Mouse (Mus musculus): ENCODE results near the gene Auts2. TPM values are rescaled to one million over a fixed set of nuclear protein-coding genes. Genes with fewer than 3 reads are reported as not detected.

Auts2 gene
- polyA plus RNA-seq, 2 experiments, result 38.3 to 50.8 TPM

GRCm38 (mm10) chr5:132184395-132185095, 358.6 kb downstream of the Auts2 start:
- no peak for TF ChIP-seq POLR2A (IDR thresholded peaks at IDR 0.05; ENCODE audit: borderline replicate concordance, extremely low read depth, insufficient read depth, insufficient read length)
- H3K9me3 ChIP-seq (ENCODE audit: control insufficient read depth, low read length), result no peaks in the 10 kb centered on the region
- no peaks in the 10 kb centered on the region for H3K27me3 ChIP-seq (ENCODE audit: control insufficient read depth, insufficient read depth, low read length)
- 75% methylated on average over 4 of the region's 4 CpGs for WGBS
- H3K4me3 ChIP-seq (replicated peaks; ENCODE audit: low read length), result no peak overlapping the region
- peaks cover 21% of the 10 kb centered on the region for H3K4me1 ChIP-seq (ENCODE audit: control insufficient read depth, insufficient read depth, low read length)
- ATAC-seq (ENCODE audit: low FRiP score, low read depth) (no peak), DNase-seq (ENCODE audit: low spot score) (no peak)
- H3K36me3 ChIP-seq (ENCODE audit: control insufficient read depth, insufficient read depth, low read length), result no peaks in the 10 kb centered on the region
- H3K9ac ChIP-seq (ENCODE audit: low read depth, low read length, severe bottlenecking), result no peak overlapping the region
- no peak overlapping the region for H3K4me2 ChIP-seq (replicated peaks; ENCODE audit: low read depth, low read length, severe bottlenecking)
- H3K27ac ChIP-seq (replicated peaks; ENCODE audit: low read depth, low read length), result no peak overlapping the region

- WGBS, result 73% methylated on average over 9 of the region's 9 CpGs
- no peak overlapping the region for H3K9ac ChIP-seq (ENCODE audit: low read depth, low read length, severe bottlenecking)
These were observed 361.1 kb downstream of the Auts2 start for GRCm38 (mm10) chr5:132182077-132182476.

GRCm38 (mm10) chr5:132170010-132170409, 373.1 kb downstream of the Auts2 start:
- WGBS, result 74% methylated on average over 8 of the region's 8 CpGs
- Histone ChIP-seq H3K27ac (replicated peaks; ENCODE audit: low read depth, low read length) (no peak overlapping the region), H3K9ac (ENCODE audit: low read depth, low read length, severe bottlenecking) (no peak overlapping the region), H3K4me3 (replicated peaks; ENCODE audit: low read length) (no peak overlapping the region), H3K9me3 (ENCODE audit: control insufficient read depth, low read length) (no peaks in the 10 kb centered on the region), H3K27me3 (ENCODE audit: control insufficient read depth, insufficient read depth, low read length) (no peaks in the 10 kb centered on the region), H3K4me1 (ENCODE audit: control insufficient read depth, insufficient read depth, low read length) (peaks cover 7% of the 10 kb centered on the region; the same call in 1 of the 2 replicates), H3K36me3 (ENCODE audit: control insufficient read depth, insufficient read depth, low read length) (no peaks in the 10 kb centered on the region), H3K4me2 (replicated peaks; ENCODE audit: low read depth, low read length, severe bottlenecking) (no peak overlapping the region)
- no peak for DNase-seq (ENCODE audit: low spot score)
- TF ChIP-seq POLR2A (IDR thresholded peaks at IDR 0.05; ENCODE audit: borderline replicate concordance, extremely low read depth, insufficient read depth, insufficient read length), result no peak
- no peak for ATAC-seq (ENCODE audit: low FRiP score, low read depth)

More at GRCm38 (mm10) chr5:132182077-132182476, 361.1 kb downstream of the Auts2 start:
- Histone ChIP-seq H3K4me1 (ENCODE audit: control insufficient read depth, insufficient read depth, low read length) (peaks cover 21% of the 10 kb centered on the region), H3K27ac (replicated peaks; ENCODE audit: low read depth, low read length) (no peak overlapping the region), H3K4me3 (replicated peaks; ENCODE audit: low read length) (no peak overlapping the region), H3K36me3 (ENCODE audit: control insufficient read depth, insufficient read depth, low read length) (no peaks in the 10 kb centered on the region), H3K9me3 (ENCODE audit: control insufficient read depth, low read length) (no peaks in the 10 kb centered on the region), H3K4me2 (replicated peaks; ENCODE audit: low read depth, low read length, severe bottlenecking) (no peak overlapping the region), H3K27me3 (ENCODE audit: control insufficient read depth, insufficient read depth, low read length) (no peaks in the 10 kb centered on the region)
- TF ChIP-seq POLR2A (IDR thresholded peaks at IDR 0.05; ENCODE audit: borderline replicate concordance, extremely low read depth, insufficient read depth, insufficient read length), result no peak
- ATAC-seq (ENCODE audit: low FRiP score, low read depth) (no peak), DNase-seq (ENCODE audit: low spot score) (no peak)

GRCm38 (mm10) chr5:132168805-132169204, 374.3 kb downstream of the Auts2 start:
- no peak overlapping the region for H3K27ac ChIP-seq (replicated peaks; ENCODE audit: low read depth, low read length)
- H3K4me1 ChIP-seq (ENCODE audit: control insufficient read depth, insufficient read depth, low read length), result peaks cover 7% of the 10 kb centered on the region; the same call in 1 of the 2 replicates
- H3K4me2 ChIP-seq (replicated peaks; ENCODE audit: low read depth, low read length, severe bottlenecking), result no peak overlapping the region
- no peaks in the 10 kb centered on the region for H3K36me3 ChIP-seq (ENCODE audit: control insufficient read depth, insufficient read depth, low read length)
- no peak overlapping the region for H3K9ac ChIP-seq (ENCODE audit: low read depth, low read length, severe bottlenecking)
- no peaks in the 10 kb centered on the region for H3K27me3 ChIP-seq (ENCODE audit: control insufficient read depth, insufficient read depth, low read length)
- WGBS, result 78% methylated on average over 5 of the region's 5 CpGs
- no peaks in the 10 kb centered on the region for H3K9me3 ChIP-seq (ENCODE audit: control insufficient read depth, low read length)
- DNase-seq (ENCODE audit: low spot score) (no peak), ATAC-seq (ENCODE audit: low FRiP score, low read depth) (no peak)
- H3K4me3 ChIP-seq (replicated peaks; ENCODE audit: low read length), result no peak overlapping the region
- no peak for TF ChIP-seq POLR2A (IDR thresholded peaks at IDR 0.05; ENCODE audit: borderline replicate concordance, extremely low read depth, insufficient read depth, insufficient read length)

GRCm38 (mm10) chr5:132168224-132168623, 374.9 kb downstream of the Auts2 start:
- 97% methylated on average over 5 of the region's 5 CpGs for WGBS
- no peak for DNase-seq (ENCODE audit: low spot score)
- no peak overlapping the region for H3K4me3 ChIP-seq (replicated peaks; ENCODE audit: low read length)

More at GRCm38 (mm10) chr5:132168224-132168623, 374.9 kb downstream of the Auts2 start:
- no peak for TF ChIP-seq POLR2A (IDR thresholded peaks at IDR 0.05; ENCODE audit: borderline replicate concordance, extremely low read depth, insufficient read depth, insufficient read length)
- Histone ChIP-seq H3K4me2 (replicated peaks; ENCODE audit: low read depth, low read length, severe bottlenecking) (no peak overlapping the region), H3K9ac (ENCODE audit: low read depth, low read length, severe bottlenecking) (no peak overlapping the region), H3K9me3 (ENCODE audit: control insufficient read depth, low read length) (no peaks in the 10 kb centered on the region), H3K4me1 (ENCODE audit: control insufficient read depth, insufficient read depth, low read length) (peaks cover 7% of the 10 kb centered on the region; the same call in 1 of the 2 replicates), H3K36me3 (ENCODE audit: control insufficient read depth, insufficient read depth, low read length) (no peaks in the 10 kb centered on the region), H3K27me3 (ENCODE audit: control insufficient read depth, insufficient read depth, low read length) (no peaks in the 10 kb centered on the region), H3K27ac (replicated peaks; ENCODE audit: low read depth, low read length) (no peak overlapping the region)
- no peak for ATAC-seq (ENCODE audit: low FRiP score, low read depth)

Measured in limb, embryonic 14.5 days (tissue).